Mouse (Mus musculus) cerebellum, adult (tissue): ENCODE data around the gene Rnpep.
A peak's percentile ranks its signal among the peaks of the same experiment; 100 is the strongest.

Source experiments
- ATAC-seq: cut with Nextera tagmentation; 2 replicates; pipeline ENCODE4 v1.9.2; 2017; ENCODE audit warnings: mild to moderate bottlenecking, moderate library complexity, mixed read lengths; ENCODE audit not compliant: insufficient number of reproducible peaks, low FRiP score, low TSS enrichment

Gene Rnpep

DNA sequence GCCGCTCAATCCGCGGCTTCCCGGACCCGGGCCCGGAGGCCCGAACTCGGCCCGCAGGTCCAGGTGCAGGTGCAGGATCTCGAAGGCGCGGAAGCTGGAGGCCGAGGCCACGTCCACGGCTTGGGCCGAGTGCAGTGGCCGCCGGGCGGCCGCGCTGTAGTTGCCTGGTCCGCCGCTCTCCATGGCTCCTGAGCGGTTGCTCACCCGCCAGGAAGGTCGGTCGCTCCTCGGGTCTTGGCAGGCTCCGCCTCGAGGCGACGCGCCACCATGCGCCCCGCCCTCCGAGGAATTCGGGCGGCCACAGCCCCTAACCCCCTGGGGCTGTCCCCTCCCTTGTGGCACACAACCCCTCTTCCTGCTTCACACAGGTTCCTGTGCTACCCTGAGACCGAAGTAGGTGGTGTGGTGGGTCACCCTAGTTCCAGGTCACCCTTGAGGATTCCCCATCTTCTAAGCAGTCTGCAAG is at the start of gene Rnpep:
TSS of gene Rnpep (minus strand) at position 259 of the 466 bp plus-strand sequence.
- peak; percentile 85 for ATAC-seq

DNA sequence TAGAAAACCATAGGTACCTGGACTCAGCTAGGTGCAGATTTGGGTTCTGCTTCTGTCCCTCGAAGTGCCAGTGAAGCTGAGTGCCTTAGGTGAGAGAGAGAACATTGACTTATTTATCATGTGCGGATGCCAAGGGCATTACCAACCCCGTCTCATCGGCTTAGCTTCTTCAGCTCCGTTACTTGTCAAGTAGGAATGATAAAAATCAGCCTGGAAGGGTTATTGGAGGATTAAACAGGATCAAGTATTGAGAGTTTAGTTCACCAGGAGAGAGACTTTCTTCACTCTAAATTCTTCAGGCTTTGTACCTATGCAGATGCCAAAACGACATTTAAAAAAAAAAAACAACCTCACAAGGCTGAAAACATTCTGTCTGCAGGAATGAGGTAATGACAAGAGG is 46.7 kb upstream of the Rnpep start:
- ATAC-seq = no peak

DNA sequence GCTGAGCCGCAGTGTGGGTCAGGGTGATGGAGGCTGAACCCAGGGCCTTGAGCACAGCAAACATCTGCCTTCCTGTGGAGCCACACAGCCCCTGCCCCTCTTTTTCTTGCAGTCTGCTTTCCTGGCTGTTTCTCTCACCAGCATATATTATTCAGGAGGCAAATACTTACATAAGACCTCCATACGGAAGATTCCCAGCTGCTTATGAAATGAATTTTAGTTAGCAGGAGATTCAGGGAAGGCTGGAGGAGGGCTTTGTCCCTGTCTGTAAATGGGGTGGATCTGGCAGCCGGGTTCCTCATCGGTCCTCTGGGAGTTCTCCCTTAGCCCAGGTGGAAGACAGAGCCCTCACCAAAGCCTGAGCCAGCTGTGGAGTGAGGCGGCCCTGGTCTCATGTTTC is 44.5 kb upstream of the Rnpep start:
- no peak for ATAC-seq

DNA sequence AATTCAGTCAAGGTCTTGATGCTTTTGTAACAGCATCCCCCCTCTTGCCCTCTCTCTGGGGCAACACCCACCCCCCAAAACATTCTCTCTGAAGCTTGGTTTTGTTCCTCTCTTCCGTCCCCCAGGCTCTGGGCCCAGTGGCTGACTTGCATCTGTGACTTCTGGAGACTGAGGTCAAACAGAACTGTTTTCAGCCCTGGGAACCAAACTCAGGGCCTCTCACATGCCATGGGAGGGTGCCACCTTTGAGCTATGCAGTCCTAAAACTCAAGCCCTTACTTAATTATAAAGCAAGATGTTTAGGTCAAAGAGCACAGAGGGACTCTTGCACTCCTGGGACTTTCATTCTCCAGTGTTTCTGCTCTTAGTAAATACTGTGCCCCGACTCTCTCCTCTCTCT is 42.0 kb upstream of the Rnpep start:
- no peak for ATAC-seq

DNA sequence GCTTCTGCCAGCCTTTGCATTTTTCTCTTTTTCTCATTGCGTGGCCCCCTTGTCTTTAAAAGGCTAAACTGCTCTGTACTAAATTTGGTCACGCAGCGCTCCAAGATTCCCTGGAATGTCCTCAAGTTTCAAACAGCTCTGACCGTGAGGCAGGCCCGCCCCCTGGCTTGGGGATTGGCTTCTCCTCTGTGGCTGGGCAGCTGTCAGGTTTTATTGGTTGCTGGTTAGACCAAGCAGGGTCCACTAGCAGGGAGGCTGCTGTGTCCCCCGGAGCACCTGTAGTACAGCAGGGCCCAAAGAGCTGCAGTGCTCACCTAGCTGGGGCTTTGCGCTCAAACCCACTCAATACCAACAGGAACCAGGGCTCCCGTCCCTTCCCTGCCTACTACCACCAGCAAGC is 40.7 kb upstream of the Rnpep start, which contains the start of gene Lmod1:
TSS of gene Lmod1 (plus strand) at position 237 of the 400 bp plus-strand sequence.
- ATAC-seq = no peak

DNA sequence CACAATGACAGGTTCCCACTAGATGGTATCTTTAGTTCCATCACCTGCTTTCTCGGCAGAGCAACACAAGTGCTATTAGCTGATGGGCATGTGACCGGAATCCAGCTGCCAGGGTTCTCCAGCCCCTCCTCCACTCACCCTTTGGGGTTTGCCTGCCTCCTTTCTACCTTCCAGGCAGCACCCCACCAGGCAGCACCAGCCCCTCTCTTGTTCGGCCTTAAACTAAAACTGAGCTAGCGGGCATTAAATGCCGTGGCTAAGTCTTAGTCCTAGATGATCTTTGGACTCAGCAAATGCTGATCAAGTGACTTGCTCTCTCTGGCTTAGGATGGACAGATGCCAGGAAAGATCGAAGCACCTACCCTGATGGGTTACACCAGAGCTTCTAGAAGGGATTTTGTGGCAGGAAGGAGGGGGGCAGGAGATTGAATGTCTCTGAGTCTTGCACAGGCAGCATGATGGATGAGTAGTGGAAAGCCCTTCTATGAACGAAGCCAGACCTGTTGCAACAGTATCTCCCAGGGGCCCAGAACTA is 39.5 kb upstream of the Rnpep start:
- no peak for ATAC-seq

DNA sequence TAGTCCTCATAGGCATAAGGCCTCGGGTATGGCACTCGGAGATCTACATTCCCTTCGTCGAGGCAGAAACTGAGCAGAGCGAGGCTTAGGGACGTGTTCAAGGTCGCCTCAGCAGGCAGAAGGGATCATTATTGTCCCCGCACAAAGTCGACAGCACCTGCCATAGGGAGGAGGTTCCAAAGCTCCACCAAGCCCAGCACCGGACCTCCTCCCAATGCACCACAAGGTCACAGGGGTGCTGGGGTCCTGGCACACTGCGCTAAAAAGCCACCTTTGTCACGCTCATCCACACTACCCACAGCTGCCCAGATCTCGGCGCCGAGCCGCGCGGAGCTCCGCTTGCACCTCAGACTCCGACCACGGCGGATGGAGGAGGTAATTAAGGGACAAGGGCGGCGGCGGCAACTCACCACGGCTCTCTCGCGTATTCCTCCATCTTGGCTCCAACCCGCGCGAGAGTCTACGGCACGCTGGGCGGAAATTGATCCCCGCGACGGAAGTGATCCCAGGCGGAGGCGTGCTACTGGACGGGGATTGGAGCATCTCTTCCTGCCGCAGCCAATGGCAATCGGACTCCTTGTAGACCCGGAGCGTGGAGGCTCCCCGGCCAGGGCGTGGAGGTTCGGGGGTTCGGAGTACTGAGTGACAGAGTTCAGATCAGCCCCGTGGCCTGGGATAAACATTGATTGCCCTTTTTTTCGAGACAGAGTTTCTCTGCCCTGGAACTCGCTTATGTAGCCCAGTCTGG is 29.6 kb upstream of the Rnpep start, which contains the start of gene Timm17a:
TSS of gene Timm17a (minus strand) at position 495 of the 748 bp plus-strand sequence.
- peak; percentile 100 for ATAC-seq

DNA sequence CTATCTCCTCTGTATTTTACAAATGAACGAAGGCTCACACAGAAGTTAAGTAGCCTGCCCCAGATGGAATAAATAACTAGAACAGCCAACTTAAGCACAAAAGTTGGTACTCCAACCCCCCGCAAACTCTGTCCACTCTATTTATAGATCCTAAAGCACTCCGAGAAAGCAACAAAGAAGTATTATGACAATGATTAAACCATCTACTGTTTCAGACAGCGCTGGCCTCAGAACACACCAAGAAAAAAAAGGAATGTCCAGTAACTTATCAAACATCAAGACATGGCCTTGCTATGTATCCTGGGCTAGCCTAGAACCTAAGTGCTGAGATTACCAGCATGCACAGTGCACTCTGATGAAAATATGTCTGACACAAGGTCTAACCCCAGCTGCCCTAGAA is 28.3 kb upstream of the Rnpep start:
- ATAC-seq = no peak

DNA sequence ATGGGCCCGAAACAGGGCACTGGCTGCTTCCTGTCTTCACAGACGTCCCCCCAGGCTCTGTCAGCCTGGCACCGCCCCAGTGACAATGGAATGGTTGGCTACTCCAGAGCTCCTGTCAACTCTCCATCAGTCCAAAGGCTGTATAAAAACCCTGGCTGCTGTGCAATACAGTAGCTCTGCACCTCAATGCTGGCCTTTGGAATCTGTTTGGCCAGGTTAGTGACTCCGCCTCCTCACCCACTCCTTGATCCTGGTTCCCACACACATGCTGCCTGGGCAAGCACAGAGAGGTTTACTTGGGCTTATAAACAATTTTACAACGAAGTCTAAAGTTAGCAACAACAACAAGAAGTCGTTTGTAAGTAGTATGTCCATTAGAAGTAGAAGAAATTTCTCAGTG is 27.5 kb upstream of the Rnpep start:
- no peak for ATAC-seq

DNA sequence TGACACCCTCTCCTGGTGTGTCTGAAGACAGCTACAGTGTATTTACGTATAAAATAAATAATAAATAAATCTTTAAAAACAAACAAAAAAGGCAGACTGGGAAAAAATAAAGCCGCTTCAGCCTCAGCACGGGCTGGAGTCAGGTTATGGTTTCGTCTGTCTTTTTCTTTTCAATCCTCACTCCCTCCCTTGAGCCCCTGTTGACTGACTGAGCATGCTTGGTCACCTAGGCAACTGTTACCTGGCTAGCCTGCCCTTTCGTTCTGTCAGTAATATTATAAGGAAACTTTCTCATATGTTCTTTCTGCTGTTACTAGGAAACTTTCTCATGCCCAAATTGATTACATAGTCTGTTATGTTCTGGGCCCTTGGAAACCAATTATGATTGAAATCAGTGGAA is 7.0 kb upstream of the Rnpep start:
- ATAC-seq = no peak

DNA sequence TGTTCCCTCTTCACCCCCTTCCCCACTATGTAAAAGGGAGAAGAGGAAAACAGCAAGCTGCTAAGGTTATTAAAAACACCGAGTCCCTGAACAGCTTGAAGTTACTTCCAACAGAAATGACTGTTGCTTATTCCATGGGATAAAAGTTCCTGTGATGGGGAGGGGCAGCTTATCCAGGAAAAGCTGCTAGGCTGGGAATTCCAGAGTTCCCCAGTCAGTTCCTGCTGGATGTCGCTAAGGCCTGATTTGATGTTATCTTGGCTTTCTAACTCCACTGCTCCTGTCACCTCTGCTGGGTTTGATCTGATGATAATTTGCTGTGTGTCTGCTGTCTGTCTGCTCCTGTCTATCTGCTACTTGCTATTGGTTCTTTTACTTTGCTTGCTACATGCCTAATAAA is 2.4 kb upstream of the Rnpep start:
- ATAC-seq = no peak

DNA sequence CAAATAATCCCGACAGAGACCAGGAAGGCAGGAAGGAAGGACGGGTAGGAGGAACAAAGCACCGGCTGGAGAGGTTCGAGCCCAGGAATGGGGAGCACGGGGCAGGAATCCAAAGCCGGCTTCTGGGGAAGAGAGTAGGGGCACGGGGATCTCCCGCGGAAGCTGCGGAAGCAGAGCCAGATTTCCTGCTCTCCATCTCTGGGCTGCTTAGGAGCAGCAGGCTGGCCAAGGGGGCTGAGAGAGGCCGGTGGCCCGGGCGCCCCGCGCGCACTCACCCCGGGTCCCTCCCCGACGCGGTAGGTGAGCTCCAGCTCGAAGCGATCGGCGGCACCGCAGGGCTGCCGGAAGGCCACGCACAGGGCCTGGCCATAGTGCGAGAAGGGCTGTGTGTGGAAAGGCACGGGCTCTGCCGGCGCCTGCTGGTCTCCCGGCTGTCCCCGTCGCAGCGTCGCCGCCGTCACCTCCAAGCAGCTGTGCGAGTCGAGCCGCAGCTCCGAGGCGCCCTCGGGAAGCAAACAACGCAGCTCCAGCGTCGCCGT is 528 bp downstream of the Rnpep start:
- peak; percentile 77 for ATAC-seq

DNA sequence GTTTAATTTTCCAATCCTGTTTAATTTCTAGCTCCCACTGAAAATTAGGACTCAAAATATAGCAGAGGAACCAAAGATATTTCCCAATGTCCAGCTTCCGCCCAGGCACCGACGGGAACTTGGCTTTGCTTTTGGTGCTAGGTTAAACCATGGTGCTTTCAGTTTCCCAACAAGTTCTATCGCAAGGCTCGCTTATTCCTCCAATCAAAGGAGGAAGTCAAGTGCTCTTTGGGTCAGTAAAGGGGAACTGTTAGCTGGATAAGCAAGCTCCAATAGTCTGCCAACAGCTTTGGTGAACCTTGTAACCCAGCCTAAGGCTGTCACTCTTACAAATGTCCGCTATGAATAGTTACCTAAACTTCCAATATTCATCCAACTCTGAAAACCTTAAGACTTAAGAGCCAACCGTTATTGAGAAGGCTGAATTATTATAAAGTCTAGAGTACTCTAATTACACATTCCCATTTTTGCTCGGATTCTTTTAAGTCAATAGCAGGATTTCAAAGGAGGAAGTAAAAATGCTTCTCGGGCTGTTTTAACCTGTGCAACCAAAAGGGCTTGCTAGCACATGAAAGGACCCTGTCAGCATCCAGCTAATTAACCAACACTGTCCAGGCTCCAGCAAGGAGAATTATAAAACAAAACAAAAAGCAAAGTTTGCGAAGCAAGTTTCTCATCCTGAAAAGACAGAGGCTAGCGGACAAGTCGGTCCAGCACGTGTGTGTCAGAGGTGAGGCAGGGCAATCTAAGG is 1.2 kb downstream of the Rnpep start:
- ATAC-seq = no peak

DNA sequence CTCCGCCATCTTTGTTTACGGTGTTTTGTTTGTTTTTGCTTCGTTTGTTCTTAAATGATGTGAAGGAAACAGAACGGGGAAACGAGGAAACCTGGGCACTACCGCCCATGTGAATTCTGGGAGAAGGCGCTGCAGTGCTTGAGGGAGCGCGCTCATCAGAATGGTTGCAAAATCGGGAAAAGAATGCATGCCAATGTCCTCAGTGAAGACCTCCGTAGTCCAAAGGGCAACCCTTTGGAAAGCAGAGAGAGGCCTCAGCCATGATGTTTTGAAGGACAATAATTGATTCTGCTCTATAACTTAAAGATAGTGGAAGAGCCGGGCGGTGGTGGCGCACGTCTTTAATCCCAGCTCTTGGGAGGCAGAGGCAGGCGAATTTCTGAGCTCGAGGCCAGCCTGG is 2.0 kb downstream of the Rnpep start:
- ATAC-seq = no peak

DNA sequence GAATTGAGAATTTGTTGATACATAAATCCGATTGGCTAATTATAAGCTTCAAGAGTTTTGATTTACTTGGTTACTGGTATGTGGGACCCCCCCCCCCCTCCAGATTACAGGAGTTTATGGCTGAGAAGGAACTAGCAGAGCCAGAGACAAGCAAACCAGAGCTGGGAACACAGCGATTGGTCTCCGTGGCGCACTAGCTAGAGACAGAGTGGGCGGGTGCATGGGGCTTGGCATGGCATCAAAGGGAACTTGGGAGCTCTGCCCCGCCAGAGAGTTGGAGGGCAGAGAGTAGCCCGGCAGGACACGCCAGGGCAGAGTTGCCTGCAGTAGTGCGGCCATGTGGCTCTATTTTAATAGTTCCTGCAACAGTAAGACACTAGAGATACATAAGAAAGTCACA is 3.2 kb downstream of the Rnpep start:
- ATAC-seq = no peak

DNA sequence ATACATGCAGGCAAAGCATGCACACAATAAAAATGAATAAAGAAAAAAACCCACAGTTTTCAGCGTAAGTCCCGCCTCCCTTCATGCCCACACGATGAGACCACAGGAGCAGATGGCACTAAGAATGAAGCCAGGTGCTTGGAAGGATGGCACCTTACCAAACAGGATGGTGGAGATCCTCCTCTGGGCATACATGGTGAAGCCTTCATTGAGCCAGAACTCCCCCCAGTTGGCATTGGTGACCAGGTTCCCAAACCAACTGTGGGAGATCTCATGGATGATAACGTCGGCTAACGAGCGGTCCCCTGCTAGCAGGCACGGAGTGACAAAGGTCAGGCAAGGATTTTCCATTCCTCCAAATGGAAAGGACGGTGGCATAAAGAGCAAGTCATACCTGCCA is 12.5 kb downstream of the Rnpep start:
- peak; percentile 80 for ATAC-seq

DNA sequence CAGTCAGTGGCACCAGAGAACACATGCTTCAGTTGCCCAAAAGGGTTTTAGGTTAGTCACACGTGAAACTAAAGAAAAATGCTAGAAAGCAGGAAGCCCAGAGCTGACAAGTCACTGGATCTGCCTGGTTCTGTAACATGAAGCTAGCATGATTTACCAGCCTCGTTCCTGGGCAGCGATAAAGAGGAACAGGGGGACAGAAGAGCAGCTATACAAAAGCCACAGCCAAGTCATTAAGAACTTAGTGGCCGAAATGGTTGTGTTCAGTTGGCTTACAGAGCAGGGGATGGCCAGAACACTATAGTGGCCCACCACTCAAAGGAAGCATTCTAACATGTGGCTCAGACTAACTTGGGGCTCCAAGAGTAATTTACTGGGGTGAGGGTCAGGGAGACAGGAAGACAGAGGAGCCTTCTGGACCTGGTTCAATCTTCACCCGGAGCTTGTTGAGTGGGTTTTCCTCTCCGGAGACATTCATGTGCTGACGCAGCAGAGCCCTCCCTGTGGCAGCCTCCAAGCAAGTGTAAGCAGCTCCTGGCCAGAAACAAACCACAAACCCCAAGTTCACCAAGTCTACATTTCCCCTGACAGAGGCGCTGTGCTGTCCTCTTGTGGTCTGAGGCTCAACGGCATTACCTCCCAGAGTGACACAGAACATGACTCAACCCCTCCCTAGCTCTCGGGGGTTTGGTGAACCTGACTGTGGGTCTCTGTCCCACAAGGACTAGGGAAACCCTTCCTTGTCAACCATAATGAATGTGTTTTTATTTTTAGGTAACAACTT is 16.0 kb downstream of the Rnpep start:
- no peak for ATAC-seq

DNA sequence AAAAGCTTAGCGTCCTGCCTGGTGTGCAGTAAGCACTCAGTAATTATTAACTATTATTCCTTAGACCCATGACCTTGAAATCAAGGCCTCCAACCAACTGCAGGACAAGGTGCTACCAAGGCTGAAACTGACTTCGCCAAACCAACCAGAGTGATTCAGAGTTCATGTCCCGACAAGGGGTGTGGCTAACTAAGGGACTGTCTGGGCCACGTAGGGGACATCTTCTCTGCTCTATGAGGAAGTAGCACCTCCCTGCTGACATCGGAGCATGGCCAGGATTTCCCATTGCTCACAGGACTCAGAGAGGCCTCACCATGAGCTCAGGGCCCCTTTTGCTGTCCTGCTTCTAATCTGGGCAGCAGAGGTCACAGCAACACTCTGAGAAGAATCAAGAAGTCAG is 18.1 kb downstream of the Rnpep start:
- ATAC-seq = no peak

DNA sequence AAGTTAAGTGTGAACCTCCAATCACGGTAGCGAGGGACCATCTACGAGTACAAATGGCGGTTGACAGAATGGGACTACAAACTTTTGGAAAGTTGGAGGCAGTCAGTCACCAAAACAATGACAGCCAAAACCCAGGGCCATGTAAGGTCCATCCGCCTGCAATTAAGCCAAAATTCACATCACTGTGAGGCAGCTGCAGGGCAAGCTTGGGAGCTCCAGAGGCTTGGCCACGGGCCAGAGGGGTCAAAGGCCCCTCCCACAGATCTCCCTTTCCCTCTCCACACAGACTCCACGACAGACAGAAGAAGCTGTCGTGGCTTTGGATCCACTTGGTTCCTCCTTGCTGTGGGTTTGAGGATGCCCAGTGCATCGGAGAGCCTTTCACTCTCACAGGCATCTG is 20.6 kb downstream of the Rnpep start:
- no peak for ATAC-seq

DNA sequence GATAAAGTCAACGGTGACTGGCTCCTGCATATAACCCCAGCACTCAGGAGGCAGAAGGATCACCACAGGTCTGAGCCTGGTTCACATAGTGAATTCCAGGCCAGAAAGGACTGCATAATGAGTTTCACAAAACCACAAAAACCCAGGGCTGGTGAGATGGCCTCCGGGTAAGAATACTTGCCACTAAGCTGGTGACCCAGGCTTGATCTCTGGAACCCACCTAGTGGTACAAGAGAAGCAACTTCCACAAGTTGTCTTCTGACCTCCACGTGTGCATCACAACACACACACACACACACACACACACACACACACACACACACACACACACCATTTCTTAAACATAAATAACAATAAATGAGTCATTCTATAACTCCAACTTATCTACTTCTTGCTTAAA is 21.6 kb downstream of the Rnpep start:
- ATAC-seq = no peak
